Mouse (Mus musculus) forelimb bud, embryonic 11.5 days (tissue): ENCODE results near the gene Eln.

ENCODE experiments used
- DNase-seq: peaks from one replicate; pipeline ENCODE4 v3.0.0-alpha.2; 2012; ENCODE audit warnings: low read depth, low spot score

The Eln gene

DNA sequence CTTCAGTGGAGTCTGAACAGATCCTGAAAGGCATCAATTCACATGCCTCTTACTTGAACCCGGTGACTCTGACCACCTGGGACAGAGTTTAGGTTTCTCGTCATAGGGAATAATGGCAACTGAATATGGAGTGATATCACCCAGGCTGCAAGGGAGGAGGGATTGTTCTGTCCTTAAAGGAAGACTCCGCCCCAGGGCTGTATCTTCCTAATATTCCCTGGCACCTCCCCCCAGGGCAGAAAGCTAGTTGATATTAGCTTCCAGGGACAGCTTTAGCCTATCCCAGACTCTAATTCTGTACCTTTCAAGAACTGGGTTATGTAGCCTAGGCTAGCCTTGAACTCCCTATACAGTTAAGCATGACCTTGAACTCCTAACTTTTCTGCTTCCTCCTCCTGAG is 2.1 kb downstream of the Eln start:
- DNase-seq: no peak

DNA sequence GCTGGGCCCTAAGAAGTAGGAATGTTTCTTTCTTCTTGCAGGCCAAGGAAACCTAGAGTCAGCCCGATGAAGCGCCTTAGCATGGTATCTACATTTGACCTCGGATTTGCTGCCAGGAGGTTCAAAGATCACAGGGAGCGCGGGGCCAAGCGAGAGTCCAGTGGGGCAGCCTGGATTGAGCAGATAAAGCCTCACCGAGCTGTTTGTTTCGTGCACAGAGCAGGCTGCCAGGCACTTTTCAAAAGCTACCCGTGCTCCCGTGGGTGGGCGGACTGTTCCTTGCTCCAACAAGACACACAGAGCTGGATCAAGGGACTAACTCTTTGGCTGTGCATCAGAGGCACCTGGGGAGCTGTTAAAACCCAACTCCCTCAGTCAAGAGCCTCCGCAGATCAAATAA is 3.1 kb downstream of the Eln start:
- no peak for DNase-seq

GRCm38 (mm10) chr5:134742221-134742795 is 4.8 kb downstream of the Eln start:
- DNase-seq: no peak

DNA sequence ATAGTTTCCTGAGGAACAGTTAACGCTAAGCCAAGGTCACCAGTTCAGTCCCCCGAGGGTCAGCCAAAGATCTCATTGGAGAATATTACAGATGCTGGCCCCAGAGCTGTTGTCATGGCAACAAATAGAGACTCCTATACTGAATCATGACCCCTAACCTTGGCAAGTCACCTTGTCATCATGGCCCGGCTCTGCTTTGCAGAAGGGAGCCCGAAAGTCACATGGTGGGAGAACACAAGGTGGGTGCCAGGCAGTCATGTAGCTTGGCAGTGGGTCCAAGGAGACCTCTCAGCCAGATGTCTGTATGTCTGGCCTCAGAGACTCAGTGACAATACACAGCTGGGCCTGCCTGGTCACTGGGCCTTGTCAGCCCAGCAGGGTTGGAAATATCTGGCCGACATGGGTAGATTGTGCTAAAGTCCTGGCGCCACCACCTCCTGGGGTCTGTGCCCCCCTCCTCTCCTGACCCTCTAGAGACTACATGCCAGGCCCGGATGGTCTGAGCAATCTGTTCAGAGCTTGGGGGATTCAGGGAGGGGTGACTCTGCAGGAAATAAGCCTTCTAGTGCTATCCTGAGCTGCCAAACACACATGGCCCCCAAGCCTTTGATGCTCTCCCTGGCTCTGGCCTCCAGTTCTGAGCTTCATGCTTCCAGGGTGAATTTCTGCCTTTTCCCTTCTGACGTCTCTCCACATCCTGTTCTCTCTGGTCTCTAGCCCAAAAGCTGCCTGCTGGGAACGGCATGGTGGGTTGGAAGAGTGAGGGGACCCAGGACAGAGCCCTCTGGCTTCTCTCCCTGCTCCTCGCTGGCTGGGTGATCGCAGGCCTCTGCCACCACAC is 6.4 kb downstream of the Eln start:
- DNase-seq: no peak

DNA sequence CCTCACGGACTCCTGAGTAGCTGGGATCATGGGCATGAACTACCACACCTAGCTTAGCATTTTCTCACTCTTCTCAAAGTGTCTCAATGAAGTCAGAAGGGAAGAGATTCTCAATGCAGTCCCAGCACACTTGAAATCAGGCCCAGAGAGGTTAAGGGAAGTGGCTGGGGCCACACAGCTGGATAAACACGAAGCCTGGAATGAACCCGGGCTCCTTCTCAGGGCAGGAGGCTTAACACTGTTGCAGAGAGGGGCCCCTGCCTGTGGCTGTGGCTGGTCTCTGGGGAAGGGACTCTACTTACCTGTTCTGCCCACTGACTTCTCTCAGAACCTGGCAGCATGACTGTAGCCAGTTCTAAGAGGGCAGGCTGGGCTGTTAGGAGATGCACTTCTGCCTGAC is 7.2 kb downstream of the Eln start:
- no peak for DNase-seq

GRCm38 (mm10) chr5:134734920-134735319 is 12.2 kb downstream of the Eln start:
- no peak for DNase-seq

DNA sequence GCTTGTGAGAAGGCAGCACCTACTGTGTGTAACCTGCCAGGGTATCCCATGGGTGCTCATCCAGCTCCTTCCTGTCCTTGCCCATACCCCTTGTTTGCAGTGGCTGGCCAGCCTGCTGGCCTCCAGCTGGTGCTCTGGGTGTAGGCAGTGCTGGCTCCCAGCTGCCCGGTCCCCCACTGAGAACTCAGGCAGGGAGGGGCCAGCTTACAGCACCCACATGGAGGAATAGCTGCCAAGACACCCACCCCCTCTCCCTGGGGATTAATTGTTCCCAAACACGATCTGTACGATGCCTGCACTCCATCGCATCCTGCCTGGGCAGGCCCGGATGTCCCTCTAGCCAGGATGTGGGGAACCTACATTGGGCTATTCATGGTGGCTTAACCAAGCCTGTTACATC is 13.1 kb downstream of the Eln start:
- DNase-seq: no peak

- DNase-seq: no peak
Observed at GRCm38 (mm10) chr5:134733241-134733640, 13.9 kb downstream of the Eln start.

GRCm38 (mm10) chr5:134729124-134729523 is 18.0 kb downstream of the Eln start:
- no peak for DNase-seq

- peak; percentile 64 for DNase-seq
Observed at GRCm38 (mm10) chr5:134728535-134728934, 18.6 kb downstream of the Eln start.

- no peak for DNase-seq
Observed at GRCm38 (mm10) chr5:134727001-134727639, 20.0 kb downstream of the Eln start.

- no peak for DNase-seq
Observed at GRCm38 (mm10) chr5:134725299-134725698, 21.8 kb downstream of the Eln start.

DNA sequence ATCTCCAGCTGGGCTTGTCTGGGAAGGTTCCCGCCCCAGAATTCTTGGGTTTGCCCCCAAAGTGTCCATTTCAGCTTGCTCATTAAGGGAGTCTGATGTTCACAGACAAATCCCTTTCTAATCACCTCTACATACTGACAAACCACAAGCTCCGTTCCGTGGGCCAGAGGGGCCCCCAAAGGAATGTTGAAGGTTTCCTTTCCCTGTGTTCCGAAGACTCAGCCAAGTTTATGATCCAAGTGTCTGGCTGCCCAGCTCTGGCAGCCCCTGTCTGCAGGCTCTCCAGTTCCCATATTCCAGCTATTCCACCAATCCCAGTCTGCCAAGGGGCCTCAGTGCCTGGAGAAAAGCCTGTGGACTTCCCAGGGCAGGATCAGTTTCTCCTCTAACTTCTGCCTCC is 27.1 kb downstream of the Eln start:
- no peak for DNase-seq

GRCm38 (mm10) chr5:134711076-134711475 is 36.0 kb downstream of the Eln start:
- DNase-seq: no peak

DNA sequence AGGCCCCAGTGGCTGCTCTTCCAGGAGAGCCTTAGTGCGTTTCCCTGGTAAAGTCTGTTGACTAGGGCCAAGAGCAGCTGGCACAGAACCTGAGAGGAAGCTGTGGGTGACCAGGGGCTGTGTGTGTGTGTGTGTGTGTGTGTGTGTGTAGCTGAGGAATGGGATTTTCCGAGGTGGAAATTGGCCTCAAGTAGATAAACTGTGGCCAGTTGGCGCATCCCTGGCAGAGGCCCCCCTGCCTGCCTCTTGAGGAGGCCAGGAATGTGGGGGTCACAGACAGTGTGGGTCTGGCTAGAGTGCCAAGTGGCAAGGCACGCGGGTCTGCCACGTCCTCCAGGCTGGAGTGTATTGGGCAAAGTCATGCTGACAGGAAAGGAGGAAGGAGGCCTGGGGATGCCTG is 37.8 kb downstream of the Eln start:
- no peak for DNase-seq

DNA sequence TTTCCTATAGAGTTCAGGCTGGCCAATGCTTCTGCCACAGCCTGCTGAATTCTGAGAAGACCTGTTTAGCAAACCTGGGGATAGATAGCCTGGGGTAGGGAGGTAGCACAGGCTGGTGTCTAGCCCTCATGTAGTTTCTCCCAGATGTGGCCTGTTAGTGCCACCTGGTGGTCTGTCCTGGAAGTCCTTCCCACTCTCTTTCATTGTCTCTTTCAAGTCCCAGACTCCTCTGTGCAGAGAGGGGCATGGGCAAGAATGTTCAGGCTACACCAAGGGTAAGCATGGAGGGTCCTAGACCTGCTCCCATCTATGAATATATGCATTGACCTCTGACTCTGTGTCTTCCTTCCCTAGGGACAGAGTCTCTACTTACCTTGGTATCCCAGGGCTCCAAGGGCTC is 43.0 kb downstream of the Eln start:
- peak; percentile 79 for DNase-seq

GRCm38 (mm10) chr5:134695539-134695938 is 51.6 kb downstream of the Eln start:
- DNase-seq: no peak

GRCm38 (mm10) chr5:134695082-134695481 is 52.0 kb downstream of the Eln start:
- no peak for DNase-seq

GRCm38 (mm10) chr5:134692704-134693103 is 54.4 kb downstream of the Eln start:
- no peak for DNase-seq

DNA sequence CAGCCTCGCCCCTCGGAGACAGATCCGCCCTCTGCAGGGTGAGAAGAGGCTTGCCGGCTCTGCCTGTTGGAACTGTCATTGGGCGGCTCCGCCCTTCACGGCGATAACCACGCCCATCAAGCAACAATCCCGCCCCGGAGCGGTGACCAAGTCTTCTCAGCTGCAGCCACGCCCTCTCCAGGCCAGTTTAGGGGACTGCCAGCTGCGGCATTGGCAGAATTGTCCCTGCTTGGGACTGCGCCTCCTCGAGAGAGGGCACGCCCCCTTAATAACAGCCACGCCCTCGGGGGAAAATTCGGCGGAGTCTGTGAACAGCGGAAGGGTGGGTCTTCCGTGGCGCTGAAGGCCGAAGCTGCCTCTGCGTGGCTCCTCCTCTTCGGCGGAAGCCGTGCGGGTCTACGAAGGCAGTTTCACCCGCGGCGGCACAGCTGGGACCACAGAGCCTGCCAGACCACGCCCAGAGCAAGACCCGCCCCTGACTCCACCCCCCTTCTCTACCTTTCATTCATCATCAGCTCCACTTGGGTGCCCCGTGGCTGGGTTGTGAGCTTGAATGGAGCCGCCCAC is 58.3 kb downstream of the Eln start:
- peak; percentile 100 for DNase-seq

- no peak for DNase-seq
Observed at GRCm38 (mm10) chr5:134688086-134688717, 58.9 kb downstream of the Eln start, which contains the start of gene Limk1. Gene Limk1, minus strand, starts transcription at chr5:134688598.

GRCm38 (mm10) chr5:134687187-134687586 is 59.9 kb downstream of the Eln start:
- no peak for DNase-seq
